Mouse (Mus musculus) limb, embryonic 15.5 days (tissue): ENCODE measurements around the gene Olfr986. TPM values are rescaled to one million over a fixed set of nuclear protein-coding genes. Genes with fewer than 3 reads are reported as not detected.
"Not testable (repeated sequence)": the region's sequence is repeated elsewhere in the genome, so short reads cannot be mapped to it uniquely, and the experiment has no call there.

ENCODE experiments used
- ATAC-seq: fragments of 200-750 bp; cut with Nextera tagmentation; 2 replicates; pipeline ENCODE4 v1.8.0; 2017; ENCODE audit warnings: low read depth, moderate TSS enrichment; ENCODE audit not compliant: insufficient number of reproducible peaks, low FRiP score, low TSS enrichment
- H3K27ac ChIP-seq: fragments of 300-500 bp; sonication (generic); 2 replicates; pipeline ENCODE4 v1.5.1; 2015; ENCODE audit warnings: moderate library complexity, mild to moderate bottlenecking, inconsistent platforms
- H3K27me3 ChIP-seq: fragments of 300-500 bp; sonication (generic); 2 replicates; pipeline ENCODE4 v1.6.1; 2015; ENCODE audit warnings: inconsistent platforms
- H3K36me3 ChIP-seq: fragments of 300-500 bp; sonication (generic); 2 replicates; pipeline ENCODE4 v1.6.1; 2015; ENCODE audit warnings: inconsistent platforms
- H3K4me1 ChIP-seq: fragments of 300-500 bp; sonication (generic); 2 replicates; pipeline ENCODE4 v1.6.1; 2015; ENCODE audit warnings: inconsistent platforms
- H3K4me2 ChIP-seq: fragments of 300-500 bp; sonication (generic); 2 replicates; pipeline ENCODE4 v1.6.1; 2015; ENCODE audit warnings: mild to moderate bottlenecking, inconsistent platforms
- H3K4me3 ChIP-seq: fragments of 300-500 bp; sonication (generic); 2 replicates; pipeline ENCODE4 v1.5.1; 2015; ENCODE audit warnings: mild to moderate bottlenecking, inconsistent platforms
- H3K9ac ChIP-seq: fragments of 300-500 bp; sonication (generic); 2 replicates; pipeline ENCODE4 v1.6.1; 2015; ENCODE audit warnings: inconsistent platforms
- H3K9me3 ChIP-seq: fragments of 300-500 bp; sonication (generic); 2 replicates; pipeline ENCODE4 v1.6.1; 2016; ENCODE audit warnings: inconsistent platforms
- WGBS: fragments of 180-500 bp; shearing (Covaris S2); methylation state at CpG from one replicate; pipeline ENCODE4 v1.1.7; 2015; 5-methylcytosine and 5-hydroxymethylcytosine counted together
- polyA plus RNA-seq: library from polyadenylated mRNA; unstranded; fragments of >200 nt; fragmentation: Nextera tagmentation; extraction: Ambion mirVana; gene quantifications from 2 replicates; pipeline ENCODE4 v1.2.1, GENCODE M21; 2015

Olfr986 gene
- not detected in 2 replicates for polyA plus RNA-seq

- H3K27ac ChIP-seq: no peak within 1 kb of the TSS
- no peak for ATAC-seq
- H3K9me3 ChIP-seq: no peaks in the 10 kb centered on the region
- H3K36me3 ChIP-seq: no peaks in the 10 kb centered on the region
- no peak within 1 kb of the TSS for H3K9ac ChIP-seq
- H3K4me3 ChIP-seq: no peak within 1 kb of the TSS
- WGBS: 81% methylated on average over 5 of the region's 5 CpGs
- H3K4me2 ChIP-seq: no peak within 1 kb of the TSS
- no peaks in the 10 kb centered on the region for H3K4me1 ChIP-seq
- no peaks in the 10 kb centered on the region for H3K27me3 ChIP-seq
Measured at GRCm38 (mm10) chr9:40180620-40181019, at the start of gene Olfr986. Gene Olfr986, plus strand, starts transcription at chr9:40180920.

DNA sequence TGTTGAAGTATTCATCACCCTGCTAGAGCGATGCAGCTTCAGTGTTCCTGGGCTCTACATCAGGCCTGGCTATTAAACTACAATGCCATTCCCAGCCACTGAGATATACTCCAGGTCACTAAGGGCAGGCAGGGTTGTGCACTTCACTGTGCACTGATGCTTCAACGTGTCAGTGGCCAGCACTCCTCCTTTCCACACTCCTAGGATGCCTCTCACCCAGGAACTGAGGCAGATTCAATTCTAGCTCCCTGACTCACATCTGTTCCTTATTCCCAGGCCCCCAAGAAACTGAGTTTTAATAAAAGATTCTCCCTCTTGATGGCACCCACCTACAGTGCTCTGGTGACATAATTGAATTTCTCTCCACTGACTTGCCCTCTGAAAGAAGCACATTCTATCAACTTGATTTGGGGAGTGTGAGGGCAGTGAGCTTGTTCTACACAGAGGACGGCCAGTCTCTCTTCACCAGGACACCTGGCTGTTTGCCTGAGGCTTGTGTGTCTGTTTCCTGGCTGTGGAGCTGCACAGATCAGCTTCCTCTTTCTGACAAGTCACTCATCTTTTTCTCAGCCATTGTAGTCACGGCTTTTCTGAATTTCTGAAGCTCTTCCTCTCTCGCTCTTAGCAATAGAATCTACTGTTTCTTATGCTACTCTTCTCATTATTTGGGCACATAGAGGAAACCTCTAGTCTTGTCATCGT lies 43.6 kb upstream of the Olfr986 start:
- Histone ChIP-seq H3K4me2 (no peak overlapping the region), H3K36me3 (no peaks in the 10 kb centered on the region), H3K4me1 (no peaks in the 10 kb centered on the region), H3K27ac (no peak overlapping the region), H3K9ac (no peak overlapping the region), H3K4me3 (no peak overlapping the region), H3K9me3 (no peaks in the 10 kb centered on the region), H3K27me3 (no peaks in the 10 kb centered on the region)
- 69% methylated on average over 6 of the region's 6 CpGs for WGBS
- no peak for ATAC-seq

- WGBS: 53% methylated on average over 4 of the region's 4 CpGs
- Histone ChIP-seq H3K4me2 (no peak overlapping the region), H3K4me3 (no peak overlapping the region), H3K27ac (no peak overlapping the region), H3K36me3 (no peaks in the 10 kb centered on the region), H3K4me1 (no peaks in the 10 kb centered on the region), H3K9me3 (no peaks in the 10 kb centered on the region), H3K27me3 (no peaks in the 10 kb centered on the region), H3K9ac (no peak overlapping the region)
- ATAC-seq: no peak
Measured at GRCm38 (mm10) chr9:40139484-40139883, 41.2 kb upstream of the Olfr986 start.

DNA sequence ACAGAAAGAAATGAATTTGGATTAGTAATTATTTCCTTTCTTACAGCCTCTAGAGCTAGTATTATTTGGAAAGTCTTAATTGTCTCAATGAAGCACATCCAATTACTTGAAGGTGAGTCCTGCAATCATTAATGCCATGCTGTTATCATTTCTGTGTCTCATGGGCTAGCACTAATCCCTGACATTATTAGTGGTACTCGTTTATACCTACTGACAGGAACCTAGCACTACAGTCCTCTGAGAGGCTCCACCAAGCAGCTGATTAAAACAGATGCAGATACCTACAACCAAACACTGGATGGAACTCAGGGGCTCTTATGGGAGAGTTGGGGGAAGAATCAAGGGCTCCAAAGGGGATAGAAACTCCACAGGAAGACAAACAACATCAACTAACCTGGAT lies 39.2 kb upstream of the Olfr986 start:
- H3K36me3 ChIP-seq: no peaks in the 10 kb centered on the region
- no peak overlapping the region for H3K4me3 ChIP-seq
- H3K4me1 ChIP-seq: no peaks in the 10 kb centered on the region
- H3K9me3 ChIP-seq: no peaks in the 10 kb centered on the region
- no peak overlapping the region for H3K27ac ChIP-seq
- ATAC-seq: no peak
- WGBS: 47% methylated on average over 1 of the region's 1 CpGs
- no peak overlapping the region for H3K9ac ChIP-seq
- H3K4me2 ChIP-seq: no peak overlapping the region
- H3K27me3 ChIP-seq: no peaks in the 10 kb centered on the region

GRCm38 (mm10) chr9:40155118-40155644 lies 25.5 kb upstream of the Olfr986 start:
- Histone ChIP-seq H3K9ac (no peak overlapping the region), H3K27ac (no peak overlapping the region), H3K4me1 (no peaks in the 10 kb centered on the region), H3K4me2 (no peak overlapping the region), H3K4me3 (no peak overlapping the region), H3K9me3 (no peaks in the 10 kb centered on the region), H3K27me3 (no peaks in the 10 kb centered on the region), H3K36me3 (no peaks in the 10 kb centered on the region)
- 46% methylated on average over 4 of the region's 4 CpGs for WGBS
- no peak for ATAC-seq

GRCm38 (mm10) chr9:40166446-40166845 lies 14.3 kb upstream of the Olfr986 start:
- WGBS: 90% methylated on average over 1 of the region's 1 CpGs
- Histone ChIP-seq H3K9me3 (no peaks in the 10 kb centered on the region), H3K4me3 (no peak overlapping the region), H3K4me2 (no peak overlapping the region), H3K9ac (no peak overlapping the region), H3K27ac (no peak overlapping the region), H3K27me3 (no peaks in the 10 kb centered on the region), H3K4me1 (no peaks in the 10 kb centered on the region), H3K36me3 (no peaks in the 10 kb centered on the region)
- no peak for ATAC-seq

- Histone ChIP-seq H3K27me3 (no peaks in the 10 kb centered on the region), H3K27ac (no peak overlapping the region), H3K9ac (no peak overlapping the region), H3K9me3 (no peaks in the 10 kb centered on the region), H3K36me3 (no peaks in the 10 kb centered on the region), H3K4me3 (no peak overlapping the region), H3K4me2 (no peak overlapping the region), H3K4me1 (no peaks in the 10 kb centered on the region)
- WGBS: 73% methylated on average over 6 of the region's 6 CpGs
- ATAC-seq: no peak
Measured at GRCm38 (mm10) chr9:40177017-40177416, 3.7 kb upstream of the Olfr986 start.

GRCm38 (mm10) chr9:40185166-40185565 lies 4.4 kb downstream of the Olfr986 start:
- H3K9ac ChIP-seq, ATAC-seq, H3K27me3 ChIP-seq, H3K4me1 ChIP-seq, H3K4me2 ChIP-seq, H3K27ac ChIP-seq, H3K36me3 ChIP-seq, H3K4me3 ChIP-seq, H3K9me3 ChIP-seq: not testable (repeated sequence)
- 75% methylated on average over 2 of the region's 2 CpGs for WGBS

DNA sequence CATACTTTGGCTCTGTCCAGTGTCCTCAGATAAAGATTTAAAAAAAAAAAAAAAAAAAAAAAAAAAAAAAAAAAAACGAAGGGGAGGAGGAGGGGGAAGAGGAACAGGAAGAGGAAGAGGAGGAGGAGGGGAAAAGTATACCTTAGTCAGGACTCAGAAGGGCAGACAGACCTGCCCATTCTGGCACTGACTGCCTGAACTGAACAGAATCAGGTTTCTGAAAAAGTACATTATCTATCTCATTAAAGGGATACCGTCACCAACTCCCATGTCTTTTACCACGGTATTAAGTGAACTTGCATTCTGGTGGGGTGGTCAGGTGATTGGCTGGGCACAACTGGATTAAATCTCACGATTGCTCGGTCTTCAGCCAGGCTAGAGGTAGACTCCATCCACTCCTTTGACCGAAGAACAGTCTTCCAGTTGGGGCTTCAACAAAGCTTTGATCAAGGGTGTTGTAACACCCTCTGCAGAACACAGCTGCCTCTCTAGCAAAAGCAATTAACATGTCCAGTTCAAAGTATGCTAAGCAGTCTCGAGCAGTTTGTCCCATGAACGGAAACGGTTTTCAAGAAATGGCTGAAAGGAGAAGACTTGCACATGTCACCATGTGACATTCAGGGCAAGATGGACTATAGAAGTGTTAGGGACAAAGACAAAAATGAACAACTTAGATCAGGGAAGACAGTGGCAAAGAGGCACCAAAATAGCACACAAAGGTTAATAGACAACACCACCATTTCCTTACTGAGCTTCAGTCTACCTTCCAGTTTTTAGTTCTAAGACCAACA lies 10.6 kb downstream of the Olfr986 start:
- H3K4me1 ChIP-seq: peaks cover 14% of the 10 kb centered on the region
- H3K27ac ChIP-seq: no peak overlapping the region

DNA sequence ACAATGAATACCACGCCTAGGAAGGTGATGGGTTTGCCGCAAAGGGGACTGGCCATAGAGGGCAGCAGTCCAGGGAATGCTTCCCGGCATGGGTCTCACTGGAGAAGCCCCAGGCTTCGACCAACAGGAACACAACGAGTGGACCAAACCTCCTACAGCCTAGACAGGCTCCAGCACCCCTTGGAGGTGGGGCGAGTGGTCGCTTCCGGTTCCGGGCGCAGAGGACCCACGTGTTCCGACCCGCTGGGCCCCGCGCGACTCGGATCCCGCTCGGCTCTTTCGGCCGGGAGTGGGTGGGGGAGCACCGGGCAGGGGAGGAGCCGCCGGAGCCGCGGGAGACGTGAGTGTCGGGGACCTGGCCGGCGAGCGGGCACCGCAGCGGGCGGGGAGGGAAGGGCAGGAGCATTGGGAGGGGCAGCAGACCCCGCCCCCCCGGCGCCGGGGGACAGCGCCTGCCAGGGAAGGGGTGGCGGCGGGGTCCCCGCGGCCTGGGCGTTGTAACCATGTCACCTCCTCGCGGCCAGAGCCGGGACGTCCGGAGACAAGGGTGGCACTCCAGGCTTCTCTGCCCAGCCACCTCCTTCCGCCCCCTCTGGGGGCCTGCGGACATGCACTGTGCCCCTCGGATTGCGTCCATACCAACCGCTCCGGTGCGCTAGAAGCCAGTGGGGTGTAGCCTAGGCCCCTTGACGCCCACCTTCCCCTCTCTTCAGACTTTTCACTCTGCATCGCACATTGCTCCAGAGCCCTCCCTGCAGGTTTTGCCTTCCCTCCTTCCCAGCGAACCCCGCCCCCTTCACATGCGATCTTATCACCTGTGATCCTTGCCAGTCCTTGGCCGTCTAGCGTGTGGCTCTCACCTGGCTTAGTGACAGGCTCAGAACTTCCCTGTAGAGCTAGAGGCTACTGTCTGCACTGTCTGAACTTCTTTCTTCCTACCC lies 11.6 kb downstream of the Olfr986 start, which contains the start of gene Zfp202:
Gene Zfp202, plus strand, starts transcription at position 219 of the 941 bp plus-strand sequence.
- peaks cover 14% of the 10 kb centered on the region for H3K4me1 ChIP-seq
- H3K27ac ChIP-seq: peak within 1 kb of the TSS; percentile 80
- ATAC-seq: peak; percentile 95
- H3K4me2 ChIP-seq: peak within 1 kb of the TSS; percentile 82
- peak within 1 kb of the TSS; percentile 80 for H3K4me3 ChIP-seq
- no peaks in the 10 kb centered on the region for H3K36me3 ChIP-seq
- H3K9ac ChIP-seq: peak within 1 kb of the TSS; percentile 68
- H3K9me3 ChIP-seq: no peaks in the 10 kb centered on the region
- WGBS: under 1% methylated on average over 61 of the region's 63 CpGs
- H3K27me3 ChIP-seq: no peaks in the 10 kb centered on the region

More for the DNA sequence above, 10.6 kb downstream of the Olfr986 start:
- 89% methylated on average over 9 of the region's 9 CpGs for WGBS
- ATAC-seq: no peak
- peak overlapping the region; percentile 80 for H3K4me3 ChIP-seq
- H3K9ac ChIP-seq: peak overlapping the region; percentile 68; the same call in 1 of the 2 replicates
- H3K9me3 ChIP-seq: no peaks in the 10 kb centered on the region
- peak overlapping the region; percentile 82 for H3K4me2 ChIP-seq
- H3K27me3 ChIP-seq: no peaks in the 10 kb centered on the region
- no peaks in the 10 kb centered on the region for H3K36me3 ChIP-seq

DNA sequence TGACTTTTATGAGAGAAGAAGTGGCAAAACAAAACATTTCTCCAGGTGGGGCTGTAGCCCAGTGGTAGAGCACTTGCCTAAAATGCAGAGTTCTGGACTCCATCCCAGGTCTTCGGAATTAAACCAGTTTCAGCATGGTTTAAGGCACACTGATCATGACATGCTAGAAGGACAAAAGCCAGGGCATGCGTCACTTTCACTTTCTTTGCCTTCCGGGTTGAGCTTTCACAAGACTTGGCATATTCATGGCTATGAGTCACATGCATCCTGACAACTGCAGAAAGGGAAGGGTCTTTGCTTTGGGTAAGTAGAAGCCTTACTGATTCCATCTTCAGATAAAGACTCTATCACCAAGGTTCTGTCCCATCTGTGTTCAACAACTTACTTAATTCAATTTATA lies 15.3 kb downstream of the Olfr986 start:
- H3K4me2 ChIP-seq: no peak overlapping the region
- H3K9ac ChIP-seq: no peak overlapping the region
- no peak for ATAC-seq
- peaks cover 14% of the 10 kb centered on the region for H3K4me1 ChIP-seq
- no peaks in the 10 kb centered on the region for H3K27me3 ChIP-seq
- no peaks in the 10 kb centered on the region for H3K36me3 ChIP-seq
- 88% methylated on average over 3 of the region's 3 CpGs for WGBS
- H3K4me3 ChIP-seq: no peak overlapping the region
- H3K9me3 ChIP-seq: no peaks in the 10 kb centered on the region
- H3K27ac ChIP-seq: no peak overlapping the region
